Mouse (Mus musculus): ENCODE measurements around the gene Hcfc2.

Gene Hcfc2

DNA sequence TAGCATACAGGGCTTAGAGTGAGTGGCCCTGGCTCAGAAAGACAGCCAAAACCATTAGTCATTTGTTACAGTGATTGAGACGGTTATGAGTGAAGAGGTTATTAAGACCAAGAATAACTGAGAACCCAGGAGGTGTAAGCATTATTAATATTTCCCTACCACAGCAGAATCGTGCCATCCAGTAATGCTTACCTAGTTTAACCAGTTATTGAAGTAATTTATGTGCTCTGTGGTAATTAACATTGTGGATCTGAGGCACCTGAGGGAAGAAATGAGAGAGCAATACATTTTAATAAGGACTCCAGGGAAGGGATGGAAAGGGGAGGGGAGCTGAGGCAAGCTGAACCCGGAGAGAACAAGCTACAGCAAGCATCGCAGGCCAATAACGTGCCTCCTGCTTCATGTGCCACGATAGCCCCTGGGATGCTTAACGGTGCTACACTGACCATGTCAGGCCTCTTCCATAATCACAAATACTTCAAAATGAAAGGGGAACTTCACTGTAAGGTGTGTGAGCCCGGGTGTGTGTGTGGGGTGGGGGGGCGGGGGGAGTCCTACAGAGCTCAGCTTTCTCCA, 75.7 kb downstream of the Hcfc2 start:
- no peak for DNase-seq (ENCODE audit: low spot score)

DNA sequence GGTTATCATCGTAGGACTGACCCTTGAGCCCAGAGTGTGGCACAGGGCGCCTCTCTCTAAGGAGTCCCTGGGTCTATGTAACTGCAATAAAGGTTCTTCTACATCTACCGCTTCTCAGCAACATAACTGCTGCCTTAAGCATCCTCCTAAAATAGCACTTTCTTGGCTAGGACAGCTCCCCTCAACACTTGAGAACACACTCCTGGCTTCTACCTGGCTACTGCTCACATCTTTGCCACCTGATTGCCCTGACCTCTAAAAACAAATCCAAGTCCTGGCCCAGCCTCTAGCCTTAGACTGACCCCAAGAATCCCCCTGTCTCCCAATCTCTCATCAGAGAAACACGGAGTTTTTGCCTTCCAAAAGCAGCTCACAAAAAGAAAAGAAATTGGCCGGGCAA, 78.9 kb downstream of the Hcfc2 start:
- no peak for DNase-seq (ENCODE audit: low spot score)

GRCm38 (mm10) chr10:82777075-82777474, 81.1 kb downstream of the Hcfc2 start:
- DNase-seq (ENCODE audit: low spot score), result no peak

DNA sequence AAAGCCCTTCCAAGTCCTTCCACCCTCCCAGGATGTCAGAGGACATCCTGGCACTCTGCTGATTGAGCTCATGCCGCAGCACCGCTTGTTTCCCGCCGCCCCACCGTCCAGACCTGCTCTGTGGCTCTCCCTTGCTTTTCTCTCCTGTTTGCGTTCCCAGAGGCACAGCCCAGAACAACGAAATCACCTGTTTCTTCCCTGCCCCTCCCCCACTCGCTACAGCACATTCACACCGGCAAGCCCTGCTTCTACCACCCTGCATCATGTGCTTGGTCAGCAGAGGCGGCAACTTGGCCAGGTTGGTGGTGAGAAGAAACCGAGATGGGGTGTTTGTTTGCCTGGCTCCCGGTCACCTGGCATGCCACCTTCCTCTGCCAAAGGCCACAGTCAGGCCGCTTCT, 81.9 kb downstream of the Hcfc2 start:
- no peak for DNase-seq (ENCODE audit: low spot score)

GRCm38 (mm10) chr10:82778791-82779549, 83.0 kb downstream of the Hcfc2 start:
- no peak for DNase-seq (ENCODE audit: low spot score)

DNA sequence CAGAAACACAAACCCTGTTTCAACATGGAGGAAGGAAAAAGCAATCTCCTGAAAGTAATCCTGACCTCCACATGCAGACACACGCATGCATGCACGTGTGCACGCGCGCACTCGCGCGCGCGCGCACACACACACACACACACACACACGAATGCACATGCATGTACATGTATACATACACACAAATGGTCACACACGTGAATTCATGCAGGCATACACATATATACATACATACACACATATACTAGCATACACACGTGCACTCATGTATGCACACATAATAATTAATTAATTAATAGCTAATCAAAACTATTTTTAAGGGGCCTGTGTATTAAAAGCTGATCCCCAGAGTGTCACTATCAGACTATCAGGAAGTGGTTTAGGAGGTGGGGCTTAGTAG, 83.9 kb downstream of the Hcfc2 start:
- DNase-seq (ENCODE audit: low spot score), result no peak

GRCm38 (mm10) chr10:82780322-82780721, 84.4 kb downstream of the Hcfc2 start:
- no peak for DNase-seq (ENCODE audit: low spot score)

DNA sequence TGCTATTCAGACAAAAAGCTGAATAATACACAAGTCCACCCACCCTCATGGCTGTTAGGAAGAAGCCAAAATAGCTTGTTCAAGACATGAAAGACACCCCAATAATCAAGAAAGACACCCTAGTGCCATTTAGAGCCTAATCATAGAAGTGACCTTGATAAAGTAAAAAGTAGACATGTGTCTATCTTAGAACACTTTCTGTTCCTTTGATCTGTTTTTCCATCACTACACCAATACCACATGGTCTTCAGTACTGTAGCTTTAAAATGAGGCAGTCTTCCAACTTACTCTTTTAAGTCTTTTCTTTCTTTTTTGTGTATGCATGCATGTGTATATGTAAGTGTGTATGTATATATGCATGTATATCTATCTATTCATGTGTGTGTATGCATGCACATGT, 84.9 kb downstream of the Hcfc2 start:
- no peak for DNase-seq (ENCODE audit: low spot score)

DNA sequence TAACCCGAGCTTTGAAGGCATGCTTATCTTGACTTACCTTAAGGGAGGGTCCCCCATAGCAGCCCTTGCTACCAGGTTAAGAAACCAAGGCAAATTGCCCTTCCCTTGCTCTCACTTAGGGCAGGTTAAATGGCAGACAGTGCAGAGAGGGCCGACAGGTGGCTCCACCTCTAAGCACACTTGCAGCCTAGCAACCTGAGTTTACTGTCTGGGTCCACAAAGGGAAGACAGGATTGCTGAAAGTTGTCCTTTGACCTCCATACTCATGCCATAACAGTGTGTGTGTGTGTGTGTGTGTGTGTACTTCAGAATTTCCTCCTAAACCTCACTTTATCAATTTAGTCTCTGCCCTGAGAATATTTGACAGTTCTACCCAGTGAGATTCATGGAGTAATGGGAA, 86.5 kb downstream of the Hcfc2 start:
- DNase-seq (ENCODE audit: low spot score), result no peak

- DNase-seq (ENCODE audit: low spot score), result no peak
Observed at GRCm38 (mm10) chr10:82789181-82789580, 93.2 kb downstream of the Hcfc2 start.

- DNase-seq (ENCODE audit: low spot score), result no peak
Observed at GRCm38 (mm10) chr10:82790504-82790903, 94.5 kb downstream of the Hcfc2 start.

GRCm38 (mm10) chr10:82791713-82792112, 95.8 kb downstream of the Hcfc2 start:
- no peak for DNase-seq (ENCODE audit: low spot score)
